ENCODE assay signal across 16 mouse cellular contexts in the genomic region with DNA sequence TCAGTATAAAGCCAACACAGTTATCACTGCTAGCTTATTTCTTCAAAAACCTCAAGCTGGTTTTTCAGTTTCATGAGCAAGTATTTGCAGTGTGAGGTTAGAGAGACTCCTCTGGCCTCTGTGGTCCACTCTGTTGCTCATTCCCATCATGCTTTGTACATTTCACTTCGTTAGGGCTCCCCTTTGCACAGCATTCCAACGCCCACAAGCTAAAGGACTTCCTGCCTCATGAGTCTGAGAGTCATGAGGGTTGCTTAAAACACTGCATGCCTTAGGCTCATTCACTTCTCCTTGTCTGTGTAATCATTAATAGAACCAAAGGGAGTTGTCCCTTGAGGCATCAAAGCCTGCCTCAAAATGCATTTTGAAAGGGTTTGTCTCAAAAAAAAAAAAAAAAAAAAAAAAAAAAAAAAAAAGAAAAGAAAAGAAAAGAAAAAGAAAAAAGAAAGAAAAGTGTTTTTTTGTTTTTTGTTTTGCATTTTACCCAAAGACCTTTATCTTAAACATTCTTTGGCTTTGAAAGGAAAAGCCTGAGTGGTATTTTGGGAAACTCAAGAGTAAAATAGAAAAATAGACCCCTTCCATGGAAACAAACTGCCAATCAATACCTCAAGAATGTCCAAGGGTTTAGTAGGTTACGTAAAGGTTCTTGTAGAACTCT. TPM values are rescaled to one million over a fixed set of nuclear protein-coding genes. Genes with fewer than 3 reads are reported as not detected.
A peak's percentile ranks its signal among the peaks of the same experiment; 100 is the strongest.
DNase-seq lines count a peak whose midpoint lies in the region; ATAC-seq and TF ChIP-seq lines count a peak whose summit lies in the region.
"Had no signal": no experiment of that assay in that cellular context is flagged by ENCODE, and none has a peak within 500 bp of the region (broad histone marks: within the 10 kb centered on the region; RNA-seq: fewer than 3 reads in every experiment).

No protein-coding gene starts in this region.

- no peaks in the 10 kb centered on the region for H3K9me3 ChIP-seq in heart, embryonic 11.5 days (replicated peaks; ENCODE audit: control insufficient read depth, low read length)
- H3K9me3 ChIP-seq: hindbrain, embryonic 10.5 days; liver, embryonic 13.5 days; neural tube, embryonic 12.5 days had no signal

- ATAC-seq in heart, embryonic 11.5 days (replicated peaks; ENCODE audit: insufficient number of reproducible peaks, low FRiP score, low TSS enrichment), result no peak

- TF ChIP-seq CTCF in gastrocnemius, adult 2 months (IDR thresholded peaks at IDR 0.05), result no peak
- TF ChIP-seq CTCF in thymus, adult 2 months (IDR thresholded peaks at IDR 0.05; ENCODE audit: borderline replicate concordance, control insufficient read depth, extremely low read depth, insufficient read depth, low read length, poor library complexity), result no peak

- DNase-seq in 3T3-L1 (ENCODE audit: low read depth, low spot score), result peak; percentile 92
- peak; percentile 83 for DNase-seq in Muller cell, postnatal 12 days (ENCODE audit: inconsistent ontology term)
- peak; percentile 30 to 66 for DNase-seq in kidney, adult 8-10 months
- DNase-seq in lung, postnatal 25 days (ENCODE audit: low spot score), result peak; percentile 82
- DNase-seq in gastrocnemius, postnatal 4 days (ENCODE audit: low spot score in 2 of 2), result no peak
- no peak for DNase-seq in gastrocnemius, adult 2 months
- DNase-seq in thymus, adult 2 months, result no peak
- DNase-seq: adrenal gland, postnatal 36 days; cerebellum, postnatal 25 days; heart, adult 18-20 months; liver, embryonic 13.5 days; right cerebral cortex, postnatal 14 days; thymus, postnatal 14 days had no signal

- H3K27ac ChIP-seq in heart, embryonic 11.5 days (ENCODE audit: low read depth, low read length), result no peak overlapping the region
- no peak overlapping the region for H3K27ac ChIP-seq in gastrocnemius, adult 2 months
- no peak overlapping the region for H3K27ac ChIP-seq in thymus, adult 2 months (ENCODE audit: control insufficient read depth, insufficient read depth, low read length)
- H3K27ac ChIP-seq: hindbrain, embryonic 10.5 days; liver, embryonic 13.5 days; neural tube, embryonic 12.5 days had no signal

- H3K4me2 ChIP-seq in heart, embryonic 11.5 days, result no peak overlapping the region
- H3K4me2 ChIP-seq: liver, embryonic 13.5 days; neural tube, embryonic 12.5 days had no signal

- no peaks in the 10 kb centered on the region for H3K27me3 ChIP-seq in heart, embryonic 11.5 days (ENCODE audit: control insufficient read depth, insufficient read depth, low read length)
- H3K27me3 ChIP-seq in thymus, adult 2 months (ENCODE audit: control insufficient read depth, insufficient read depth, low read length), result no peaks in the 10 kb centered on the region; the same call in 1 of the 2 replicates
- H3K27me3 ChIP-seq: neural tube, embryonic 12.5 days had no signal

- no peak overlapping the region for H3K9ac ChIP-seq in heart, embryonic 11.5 days (ENCODE audit: low read depth, low read length)
- H3K9ac ChIP-seq: liver, embryonic 13.5 days; neural tube, embryonic 12.5 days had no signal

- 36% methylated on average over 3 of the region's 3 CpGs for WGBS in heart, embryonic 11.5 days (ENCODE audit: insufficient replicate concordance)
- WGBS in thymus, adult 2 months, result 34% methylated on average over 3 of the region's 3 CpGs

- no peak for TF ChIP-seq POLR2A in thymus, adult 2 months (IDR thresholded peaks at IDR 0.05; ENCODE audit: control insufficient read depth, extremely low read depth, insufficient read depth, low read length, poor library complexity)

- H3K36me3 ChIP-seq in heart, embryonic 11.5 days (ENCODE audit: control insufficient read depth, insufficient read depth, low read length), result no peaks in the 10 kb centered on the region
- no peaks in the 10 kb centered on the region for H3K36me3 ChIP-seq in thymus, adult 2 months (ENCODE audit: control insufficient read depth, insufficient read depth, low read length)
- H3K36me3 ChIP-seq: hindbrain, embryonic 10.5 days; liver, embryonic 13.5 days; neural tube, embryonic 12.5 days had no signal

- no peak overlapping the region for H3K4me3 ChIP-seq in heart, embryonic 11.5 days (ENCODE audit: low read depth, low read length)
- no peak overlapping the region for H3K4me3 ChIP-seq in gastrocnemius, adult 2 months
- H3K4me3 ChIP-seq in thymus, adult 2 months (ENCODE audit: control insufficient read depth, insufficient read depth, low read length), result no peak overlapping the region
- H3K4me3 ChIP-seq: hindbrain, embryonic 10.5 days; liver, embryonic 13.5 days; neural tube, embryonic 12.5 days had no signal

- H3K4me1 ChIP-seq in heart, embryonic 11.5 days (ENCODE audit: control insufficient read depth, insufficient read depth, low read length), result 0 out of 2 replicates have a peak, but pooled peaks cover 2% of the 10 kb centered on the region
- peaks cover 2% of the 10 kb centered on the region; the same call in 1 of the 2 replicates for H3K4me1 ChIP-seq in thymus, adult 2 months (replicated peaks; ENCODE audit: control insufficient read depth, insufficient read depth, low read length)
- H3K4me1 ChIP-seq: hindbrain, embryonic 10.5 days; neural tube, embryonic 12.5 days had no signal

- intact Hi-C loops in gastrocnemius, adult 2 months (cut with DNase I), result no loop called here

RNA-seq across cellular contexts. Expression of a gene that starts 6.1 kb away (rescaled TPM):
- polyA plus RNA-seq in heart, embryonic 11.5 days (2014; fragmentation: Nextera tagmentation; extraction: Ambion mirVana), result 57.1 and 62.2 TPM in 2 replicates
- 10 to 100 TPM; 70.3 to 73.5 TPM for total RNA-seq in gastrocnemius, postnatal 4 days (2021)
- total RNA-seq in gastrocnemius, adult 2 months (2021), result 10 to 100 TPM; 59.6 to 65.2 TPM
- polyA plus RNA-seq in thymus, adult 2 months (2012; rRNA removed), result 35.9 and 39.7 TPM in 2 replicates

RNA-seq across cellular contexts. Expression of a gene that starts 32.5 kb away (rescaled TPM):
- polyA plus RNA-seq in heart, embryonic 11.5 days (2014; fragmentation: Nextera tagmentation; extraction: Ambion mirVana), result 113 and 175 TPM in 2 replicates
- 100 to 1,000 TPM; 385 to 413 TPM for total RNA-seq in gastrocnemius, postnatal 4 days (2021)
- 100 to 1,000 TPM; 133 to 149 TPM for total RNA-seq in gastrocnemius, adult 2 months (2021)
- polyA plus RNA-seq in thymus, adult 2 months (2012; rRNA removed), result 18.9 and 22.4 TPM in 2 replicates

Comparison
In these comparisons a context has a peak if more than half of its experiments do, and no peak if none do; other contexts are left out.
1. DNase-seq: peak in 3T3-L1 (single experiment), Muller cell, postnatal 12 days (single experiment), kidney, adult 8-10 months (2 of 2) and lung, postnatal 25 days (single experiment); none in gastrocnemius, postnatal 4 days (0 of 2), gastrocnemius, adult 2 months (single experiment) and thymus, adult 2 months (single experiment).